In the genomic region with DNA sequence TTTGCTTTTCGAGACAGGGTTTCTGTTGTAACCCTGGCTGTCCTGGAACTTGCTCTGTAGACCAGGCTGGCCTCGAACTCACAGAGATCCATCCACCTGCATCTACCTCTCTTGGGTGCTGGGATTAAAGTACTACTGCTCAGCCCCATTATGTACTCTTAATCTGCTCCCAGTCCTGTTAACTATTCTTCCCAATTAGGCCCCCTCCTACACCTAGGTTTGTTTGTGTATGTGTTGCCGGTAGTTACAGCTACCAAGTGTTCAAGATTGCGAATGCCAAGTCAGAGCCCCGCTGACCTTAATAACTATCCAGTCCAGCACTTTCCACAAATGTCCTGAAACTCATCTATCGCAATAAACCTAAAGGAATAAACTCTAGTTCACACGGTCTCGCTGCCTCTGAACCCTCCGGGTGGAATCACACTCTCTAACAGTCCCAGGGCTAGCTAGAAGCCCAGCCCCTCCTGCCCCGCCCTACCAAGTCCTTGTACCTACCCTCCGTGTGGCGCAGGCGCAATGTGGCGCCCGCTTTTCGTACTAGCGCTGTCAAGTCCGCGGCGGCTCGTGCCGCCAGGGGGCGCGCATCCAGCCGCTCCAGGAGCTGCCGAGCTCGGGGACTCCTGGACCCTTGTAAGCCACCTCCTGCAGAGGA, we compare ENCODE assay signal across 1 mouse cellular context.
TF ChIP-seq lines count a peak whose summit lies in the region.

No protein-coding gene starts in this region.

TF ChIP-seq in myocyte, 11 proteins besides CTCF, POLR2A, EP300 and RAD21 (continued from another document):
- no peak for TF ChIP-seq REST (IDR thresholded peaks at IDR 0.05; ENCODE audit: insufficient read depth, insufficient read length)
- TF ChIP-seq POLR2AphosphoS2 (IDR thresholded peaks at IDR 0.05; ENCODE audit: insufficient read length, low read depth) = peak; percentile 57
- no peak for TF ChIP-seq CEBPB (IDR thresholded peaks at IDR 0.05; ENCODE audit: insufficient read depth, poor library complexity, severe bottlenecking)
- no peak for TF ChIP-seq TCF3 (IDR thresholded peaks at IDR 0.05; ENCODE audit: insufficient read length, low read depth)
- no peak for TF ChIP-seq USF1 (IDR thresholded peaks at IDR 0.05; ENCODE audit: low read depth)
- no peak for TF ChIP-seq TCF12 (IDR thresholded peaks at IDR 0.05; ENCODE audit: insufficient read depth, poor library complexity, severe bottlenecking)
